Mouse (Mus musculus) urinary bladder, postnatal 14 days (tissue): Measurements from ENCODE around the gene Fbln1.
"Not testable (repeated sequence)": the region's sequence is repeated elsewhere in the genome, so short reads cannot be mapped to it uniquely, and the experiment has no call there.

Source experiments
- DNase-seq: peaks from one replicate; pipeline ENCODE4 v3.0.0; 2021; ENCODE audit warnings: low spot score

Gene Fbln1

DNA sequence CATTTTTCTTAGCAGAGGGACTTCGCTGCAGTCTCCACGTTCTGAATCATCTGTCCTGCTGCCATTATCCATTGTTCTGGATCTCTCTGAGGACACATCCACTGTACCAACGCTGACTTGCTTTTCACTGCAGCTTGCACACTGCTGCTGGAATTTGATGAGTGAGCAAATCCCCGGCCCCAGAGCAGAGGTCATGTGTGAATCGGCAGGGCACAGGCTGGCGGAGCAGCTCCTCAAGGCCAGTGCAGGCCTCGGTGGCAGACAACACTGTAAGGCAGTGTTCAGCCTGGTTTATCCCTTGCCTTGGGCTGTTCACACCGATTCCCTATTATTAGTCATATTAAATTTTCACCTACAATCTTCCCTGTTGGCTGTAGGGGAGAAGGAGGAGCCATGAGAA, 89.8 kb downstream of the Fbln1 start:
- DNase-seq, result no peak

DNA sequence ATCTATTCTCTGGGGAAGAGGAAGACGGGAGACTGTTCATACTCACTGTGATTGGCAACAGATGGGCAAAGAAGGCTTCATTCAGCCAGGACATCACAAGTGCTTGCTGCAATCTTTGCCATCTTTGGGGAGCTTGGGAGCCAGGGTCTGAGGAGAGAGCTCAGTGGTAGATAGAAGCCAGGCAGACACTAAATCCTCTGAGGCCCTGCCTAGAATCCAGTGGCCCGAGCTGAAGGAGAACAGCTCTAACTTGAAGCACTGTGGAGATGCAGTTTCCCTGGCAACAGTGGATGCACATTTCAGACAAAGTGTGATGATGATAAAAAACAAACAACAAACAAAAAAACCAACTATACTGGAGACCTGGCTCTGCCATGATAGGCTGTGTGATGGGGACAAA, 90.2 kb downstream of the Fbln1 start:
- DNase-seq, result no peak

DNA sequence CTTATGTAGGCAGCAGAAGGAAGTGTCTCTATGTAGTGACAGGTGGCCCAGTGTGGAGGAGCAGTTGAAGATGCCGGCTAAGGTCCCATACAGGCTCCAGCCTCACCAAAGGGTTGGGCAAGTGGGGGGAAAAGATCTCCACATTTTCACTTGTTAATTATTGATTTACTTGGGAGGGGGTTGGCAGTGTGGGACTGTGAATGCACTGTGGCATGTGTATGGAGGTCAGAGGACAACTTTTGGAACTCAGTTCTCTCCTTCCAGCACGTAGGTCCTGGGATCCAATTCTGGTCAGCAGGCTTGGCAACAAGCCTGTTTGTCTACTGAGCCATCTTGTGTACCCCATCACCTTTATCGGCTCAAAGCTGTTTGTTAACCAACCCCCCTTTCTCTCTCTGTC, 90.8 kb downstream of the Fbln1 start:
- no peak for DNase-seq

DNA sequence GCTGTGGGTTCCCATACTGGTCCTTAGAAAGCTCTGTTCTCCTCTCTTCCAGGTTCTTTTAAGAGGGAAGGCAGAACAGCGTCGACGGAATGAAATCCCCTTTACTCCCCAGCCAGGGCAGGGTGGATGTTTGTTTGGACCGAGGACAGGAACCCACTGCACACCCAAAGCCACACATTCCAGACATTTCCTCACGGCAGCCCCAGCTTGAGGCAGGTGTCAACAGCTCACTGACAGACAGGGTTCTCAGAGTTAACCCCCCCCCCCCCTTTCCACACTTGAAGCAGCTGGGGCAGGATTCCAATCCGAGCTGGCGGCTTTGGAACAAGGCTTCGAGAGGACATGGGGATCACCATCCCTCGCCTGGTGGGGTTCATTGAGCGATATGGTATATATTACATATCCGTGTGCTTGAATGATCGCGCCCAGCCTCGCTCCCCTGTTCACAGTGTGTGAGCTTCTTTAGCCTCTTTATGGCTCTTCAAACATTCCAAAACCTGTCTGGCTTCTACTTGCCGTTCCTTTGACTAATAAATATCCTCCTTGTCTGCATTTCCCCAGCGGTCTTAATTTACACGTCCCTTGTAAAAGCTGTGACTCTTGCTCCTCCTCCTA, 92.5 kb downstream of the Fbln1 start:
- DNase-seq, result no peak

DNA sequence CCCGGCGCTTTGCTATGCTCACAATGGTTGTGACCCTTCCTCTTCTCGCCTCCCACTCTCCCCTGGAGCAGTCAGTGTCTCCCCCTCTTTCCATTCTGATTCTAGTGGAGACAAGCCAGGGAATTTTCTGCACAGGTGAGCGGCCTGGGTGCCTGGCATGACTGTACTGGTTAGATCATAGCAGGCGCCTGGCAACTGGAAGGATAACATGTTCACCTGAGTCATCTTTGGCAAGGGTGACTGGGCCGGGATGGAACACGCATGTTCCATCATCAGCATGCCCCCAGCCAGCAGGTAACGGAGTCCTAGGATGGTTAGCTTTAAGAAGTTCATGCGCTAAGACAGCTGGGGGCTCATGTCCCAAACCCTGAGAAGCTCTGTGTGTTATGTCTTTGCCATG, 93.2 kb downstream of the Fbln1 start:
- peak; percentile 43 for DNase-seq

DNA sequence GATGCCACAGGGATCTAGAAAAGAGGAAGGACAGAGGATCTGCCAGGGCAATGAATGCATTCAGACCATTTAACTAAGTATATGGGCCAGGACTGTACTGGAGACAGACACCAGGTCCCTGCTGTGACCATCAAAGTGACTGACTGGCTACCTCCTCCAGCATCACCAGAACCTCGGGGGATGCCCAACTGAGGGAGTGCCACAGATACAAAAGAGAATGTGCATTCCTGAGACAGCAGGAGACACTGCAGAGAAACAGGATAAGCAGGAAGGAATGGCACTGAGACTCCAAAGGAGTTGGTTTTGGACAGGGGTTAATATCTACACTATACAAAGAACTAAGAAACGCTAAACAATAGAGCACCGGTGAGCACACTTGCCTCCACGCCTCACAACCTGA, 97.5 kb downstream of the Fbln1 start:
- no peak for DNase-seq

DNA sequence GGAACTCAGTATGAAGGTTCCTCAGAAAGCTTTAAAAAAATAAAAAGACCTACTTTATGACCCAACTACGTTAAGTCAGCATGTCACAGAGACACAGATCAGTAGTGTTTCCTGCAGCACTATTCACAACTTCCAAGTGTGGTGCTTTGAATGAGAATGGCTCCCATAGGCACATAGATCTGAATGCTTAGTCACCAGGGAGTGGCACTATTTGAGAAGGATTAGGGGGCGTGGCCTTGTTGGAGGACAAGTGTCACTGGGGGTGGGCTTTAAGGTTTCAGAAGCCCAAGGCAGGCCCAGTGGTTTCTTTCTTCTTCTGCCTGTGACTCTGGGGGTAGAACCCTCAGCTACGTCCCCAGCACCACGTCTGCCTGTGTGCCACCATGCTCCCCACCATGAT, 98.2 kb downstream of the Fbln1 start:
- DNase-seq, result no peak

DNA sequence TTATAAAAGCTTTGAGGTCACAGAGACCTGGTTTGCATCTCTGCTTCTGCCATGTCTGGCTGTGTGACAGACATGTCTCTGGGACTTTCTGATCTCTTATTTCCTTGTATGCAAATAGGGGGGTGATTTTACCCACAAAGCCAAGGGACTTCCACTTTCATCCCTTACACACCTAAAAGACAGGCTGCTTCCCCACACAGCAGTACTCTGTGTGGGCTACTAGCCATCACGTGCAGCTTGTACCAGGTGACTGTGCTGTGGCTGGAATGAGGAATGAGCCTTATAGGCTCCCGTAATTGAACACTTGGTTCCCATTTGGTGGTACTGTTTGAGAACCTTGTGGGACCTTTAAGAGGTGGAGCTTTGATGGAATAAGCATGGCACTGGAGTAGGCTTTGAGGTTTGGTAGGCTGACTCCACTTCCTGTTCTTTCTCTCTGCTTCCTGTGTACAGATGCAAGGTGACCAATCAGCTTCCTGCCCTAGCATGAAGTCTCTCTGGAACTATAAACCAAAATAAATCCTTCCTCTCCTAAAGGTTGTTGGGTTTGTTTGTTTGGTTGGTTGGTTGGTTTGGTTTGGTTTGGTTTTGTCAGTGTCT, 101.4 kb downstream of the Fbln1 start:
- DNase-seq, result no peak

DNA sequence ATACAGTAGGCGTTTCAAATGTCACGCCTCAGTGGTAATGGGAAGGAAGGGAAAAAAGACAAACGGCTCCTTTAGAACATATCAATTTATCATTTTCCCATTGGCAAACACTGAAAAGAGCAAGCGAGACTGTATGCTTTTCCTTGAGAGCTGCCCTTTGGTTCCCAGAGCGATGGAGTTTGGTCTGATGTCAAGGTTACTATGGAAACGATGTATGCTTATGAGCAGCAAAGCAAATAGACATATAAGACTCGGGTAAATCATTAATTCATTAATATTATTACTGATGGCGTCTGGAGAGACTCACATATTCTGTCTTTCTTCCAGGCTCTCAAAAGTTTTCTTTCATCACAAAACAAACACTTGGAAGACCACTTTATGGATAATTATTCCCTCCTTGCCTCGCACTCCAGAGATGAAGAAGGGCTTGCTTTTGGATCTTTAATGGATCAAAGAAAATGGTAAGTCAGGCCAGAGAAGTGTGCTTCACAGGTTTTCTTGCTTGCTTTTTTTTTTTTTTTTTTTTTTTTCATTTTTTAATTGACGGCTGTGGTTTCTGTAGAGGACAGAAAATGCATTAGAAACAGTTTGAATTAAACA, 105.4 kb downstream of the Fbln1 start:
- DNase-seq, result no peak

DNA sequence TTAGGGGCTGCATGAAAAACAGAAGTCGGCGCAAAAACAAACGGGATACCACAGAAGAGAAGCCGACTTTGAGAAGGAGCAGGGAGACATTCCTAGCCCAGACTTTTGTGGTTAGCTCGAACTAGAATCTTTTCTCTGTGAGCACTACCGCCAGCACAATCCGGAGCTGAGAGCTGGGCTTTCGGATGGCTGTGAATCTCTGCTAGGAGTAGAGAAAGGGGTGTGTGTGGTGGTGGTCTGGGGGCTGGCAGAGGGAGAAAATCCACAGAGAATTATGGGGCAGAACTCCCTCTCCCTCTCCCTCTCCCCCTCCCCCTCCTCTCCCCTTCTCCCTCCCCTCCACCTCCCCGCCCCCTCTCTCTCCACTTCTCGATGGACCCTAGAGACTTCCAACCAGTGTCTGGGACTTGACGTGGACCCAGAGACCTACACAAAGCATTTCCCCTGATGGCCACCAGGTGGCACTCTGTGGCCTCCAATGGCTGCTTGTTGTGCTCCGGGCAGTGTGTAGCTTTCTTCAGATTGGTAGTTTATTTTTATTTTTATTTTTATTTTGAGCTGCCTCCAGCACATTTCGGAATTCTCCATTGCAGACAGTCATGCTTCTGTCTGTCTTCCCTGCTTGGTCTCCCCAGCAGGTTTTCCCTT, 109.8 kb downstream of the Fbln1 start:
- peak; percentile 80 for DNase-seq

DNA sequence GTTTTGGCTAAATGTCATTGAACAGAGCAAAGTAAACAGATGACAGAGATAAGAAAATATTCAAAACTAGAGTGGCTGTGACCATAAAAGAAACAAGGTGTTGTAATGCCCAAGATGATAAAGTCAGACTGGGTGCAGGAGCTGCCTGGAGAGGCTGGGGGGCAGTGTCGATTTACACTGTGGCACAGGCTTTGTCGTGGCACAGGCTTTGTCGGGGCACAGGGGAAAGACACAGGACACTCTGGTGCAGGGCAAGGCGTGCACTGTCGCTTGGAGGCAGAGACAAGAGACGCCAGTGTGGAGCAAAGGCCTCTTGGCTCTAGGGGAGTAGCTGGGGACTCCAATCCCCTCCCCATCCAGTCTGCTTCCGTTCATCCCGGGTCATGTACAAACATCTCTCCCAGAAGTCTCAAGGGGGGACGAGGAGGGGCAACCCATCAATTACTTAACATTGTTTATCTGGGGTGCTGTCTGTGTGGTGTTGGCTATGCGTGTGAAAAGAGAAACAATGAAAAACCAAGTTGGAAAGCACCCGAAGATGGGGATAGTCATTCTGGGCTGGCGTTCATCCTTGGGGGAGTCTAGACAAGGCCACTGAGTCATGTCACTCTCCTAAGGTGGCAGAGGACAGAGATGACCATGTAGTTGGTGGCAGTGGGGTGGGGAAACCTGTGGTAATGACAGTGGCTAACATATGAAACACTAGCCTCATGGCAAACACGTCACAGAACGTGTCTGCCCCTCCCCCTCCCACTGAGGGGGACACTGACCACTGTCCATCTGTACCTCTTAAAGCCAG, 110.8 kb downstream of the Fbln1 start:
- no peak for DNase-seq

DNA sequence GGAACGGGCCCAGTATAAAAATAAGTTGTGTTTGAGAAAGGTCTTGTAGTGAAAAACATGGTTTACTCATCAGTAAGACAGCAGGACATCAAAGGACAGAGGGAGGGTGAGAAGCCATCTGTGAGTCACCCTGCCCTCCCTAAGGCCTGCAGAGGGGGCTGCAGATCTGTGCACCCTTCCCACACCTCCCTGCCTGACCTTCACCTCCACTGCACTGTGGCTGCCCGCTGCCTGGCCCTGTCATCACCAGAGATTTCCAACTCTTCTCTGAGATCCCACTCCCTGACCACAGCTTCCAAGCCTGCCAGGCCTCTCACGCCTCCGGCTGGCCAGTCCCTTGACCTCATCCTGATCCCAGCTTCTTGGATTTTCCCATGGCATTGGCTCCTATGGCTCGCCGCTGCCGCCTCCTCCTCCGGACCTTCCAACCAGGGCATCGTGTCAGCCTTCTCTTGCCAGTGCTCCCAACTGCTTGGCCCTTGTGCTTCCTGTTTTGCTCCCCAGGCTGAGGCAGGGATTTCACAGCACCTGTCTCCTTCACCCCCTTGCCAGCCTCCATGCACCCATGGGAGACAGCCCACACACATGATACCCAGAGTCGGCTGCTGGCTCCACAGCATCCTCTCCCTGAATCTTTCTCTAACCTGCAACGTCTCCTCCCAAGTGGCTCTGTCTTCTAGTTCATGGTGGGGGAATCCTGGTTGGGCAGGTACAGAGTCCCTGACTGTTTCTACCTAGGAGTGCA, 114.3 kb downstream of the Fbln1 start:
- no peak for DNase-seq

DNA sequence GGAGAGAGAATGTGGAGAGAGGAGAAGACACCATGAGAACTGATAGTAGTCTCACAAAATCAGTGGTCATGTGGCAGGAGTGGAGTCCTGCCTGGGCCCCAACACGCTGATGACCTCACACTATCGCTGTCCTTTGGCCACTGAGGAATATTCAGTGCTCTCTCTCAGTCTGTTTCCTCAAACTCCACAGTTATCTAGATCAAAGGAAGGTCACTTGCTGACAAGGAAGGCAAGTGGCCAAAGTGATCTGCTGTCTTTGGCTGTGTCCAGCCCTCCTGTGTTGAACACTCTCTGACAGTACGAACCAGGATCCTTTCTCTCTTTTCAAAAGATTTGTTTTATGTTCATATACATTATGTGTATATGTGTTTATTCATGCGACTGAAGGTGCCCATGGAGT, 117.5 kb downstream of the Fbln1 start:
- no peak for DNase-seq

DNA sequence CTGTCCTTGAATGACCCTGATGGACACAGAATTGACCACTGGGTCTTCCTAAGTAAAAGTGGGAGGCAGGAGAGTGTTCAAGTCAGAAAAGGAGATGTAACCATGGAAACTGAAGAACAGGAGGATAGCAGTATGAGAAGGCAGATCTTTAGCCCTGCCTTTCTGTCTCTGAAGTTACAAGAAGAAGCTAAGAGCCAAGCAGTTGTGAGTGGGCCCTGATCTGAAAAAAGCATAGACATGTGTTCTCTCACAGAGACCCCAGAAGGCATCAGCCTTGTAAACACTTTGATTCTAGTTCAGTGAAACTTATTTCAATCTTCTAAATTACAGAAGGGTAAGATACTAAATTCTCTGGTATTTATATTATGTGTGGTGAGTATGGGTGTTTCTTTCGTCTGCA, 118.7 kb downstream of the Fbln1 start:
- DNase-seq, result no peak

DNA sequence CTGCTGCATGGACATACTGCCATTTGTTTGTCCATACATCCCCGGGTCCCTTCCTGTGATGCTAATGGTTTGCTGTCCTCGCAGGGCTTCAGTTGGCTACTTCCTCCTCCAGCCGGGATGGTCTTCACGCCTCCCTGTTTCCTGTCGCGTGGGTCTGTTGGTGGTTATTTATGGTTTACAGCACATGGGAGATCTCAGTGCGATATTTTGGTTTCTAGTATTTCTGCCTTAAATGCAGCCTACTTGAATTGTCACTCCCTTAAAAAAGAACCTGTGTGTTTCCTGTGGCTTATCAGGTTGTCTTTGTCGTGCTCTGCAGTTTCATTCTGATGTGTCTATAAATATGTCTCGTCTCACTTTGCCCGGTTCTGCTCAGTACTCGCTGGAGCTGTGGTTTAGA, 122.1 kb downstream of the Fbln1 start:
- DNase-seq, result no peak

DNA sequence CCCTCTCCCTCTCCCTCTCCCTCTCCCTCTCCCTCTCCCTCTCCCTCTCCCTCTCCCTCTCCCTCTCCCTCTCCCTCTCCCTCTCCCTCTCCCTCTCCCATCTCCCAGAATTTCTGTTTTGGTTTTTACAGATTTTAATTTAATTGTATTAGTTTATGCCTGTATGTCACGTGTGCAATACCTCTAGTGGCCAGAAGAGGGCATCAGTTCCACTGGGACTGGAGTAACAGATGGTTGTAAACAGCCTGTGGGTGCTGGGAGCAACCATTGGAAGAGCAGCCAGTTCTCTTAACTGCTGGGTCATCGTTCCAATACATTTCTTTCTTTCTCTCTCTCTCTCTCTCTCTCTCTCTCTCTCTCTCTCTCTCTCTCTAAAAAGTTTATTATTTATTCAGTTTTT, 122.7 kb downstream of the Fbln1 start:
- DNase-seq, result not testable (repeated sequence)

DNA sequence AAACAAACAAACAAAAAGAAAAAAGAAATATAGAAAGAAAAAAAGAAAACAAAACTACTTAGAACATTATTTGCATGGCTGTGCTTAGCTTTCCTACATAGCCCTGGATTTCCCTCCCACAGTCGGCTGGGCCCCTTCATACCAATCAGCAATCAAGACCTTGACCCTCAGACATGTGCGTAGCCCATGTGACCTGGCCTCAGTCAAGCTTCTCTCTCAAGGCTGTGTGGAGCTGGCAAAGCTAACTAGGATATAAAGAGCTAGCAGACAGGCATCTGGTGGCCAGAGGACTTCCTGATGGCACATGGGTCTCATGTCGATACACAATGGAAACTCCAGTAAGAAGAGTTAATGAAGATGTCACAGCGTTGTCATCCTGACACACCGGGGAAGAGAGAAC, 123.3 kb downstream of the Fbln1 start:
- DNase-seq, result no peak

DNA sequence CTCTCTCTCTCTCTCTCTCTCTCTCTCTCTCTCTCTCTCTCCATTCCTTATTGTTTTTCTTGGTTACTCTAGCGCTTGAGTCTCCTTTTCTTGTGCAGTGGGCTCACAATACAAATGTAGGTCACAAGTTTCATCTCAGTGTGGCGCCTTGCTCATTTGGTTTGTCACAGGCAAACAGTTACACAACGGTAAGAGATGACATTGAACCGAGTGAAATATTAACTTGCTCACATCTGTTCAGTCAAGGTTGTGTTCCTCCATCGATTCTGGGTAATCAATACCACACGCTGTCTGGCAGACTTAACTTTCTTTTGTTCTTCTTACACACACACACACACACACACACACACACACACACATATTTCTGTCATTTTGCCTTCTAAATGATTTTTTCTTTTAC, 124.3 kb downstream of the Fbln1 start:
- no peak for DNase-seq

DNA sequence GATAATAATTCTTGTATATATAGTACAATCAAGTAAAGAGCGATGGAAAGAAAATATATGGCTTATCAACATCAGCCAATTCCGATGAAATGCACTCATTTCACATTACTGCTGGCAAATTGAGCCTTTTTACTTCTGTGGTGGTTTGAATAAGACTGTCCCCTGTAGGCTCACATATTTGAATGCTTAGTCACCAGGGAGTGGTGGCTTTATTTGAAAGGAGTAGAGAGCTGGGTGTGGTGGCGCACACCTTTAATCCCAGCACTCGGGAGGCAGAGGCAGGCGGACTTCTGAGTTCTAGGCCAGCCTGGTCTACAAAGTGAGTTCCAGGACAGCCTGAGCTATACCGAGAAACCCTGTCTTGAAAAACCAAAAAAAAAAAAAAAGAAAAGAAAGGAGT, 127.8 kb downstream of the Fbln1 start:
- DNase-seq, result not testable (repeated sequence)

DNA sequence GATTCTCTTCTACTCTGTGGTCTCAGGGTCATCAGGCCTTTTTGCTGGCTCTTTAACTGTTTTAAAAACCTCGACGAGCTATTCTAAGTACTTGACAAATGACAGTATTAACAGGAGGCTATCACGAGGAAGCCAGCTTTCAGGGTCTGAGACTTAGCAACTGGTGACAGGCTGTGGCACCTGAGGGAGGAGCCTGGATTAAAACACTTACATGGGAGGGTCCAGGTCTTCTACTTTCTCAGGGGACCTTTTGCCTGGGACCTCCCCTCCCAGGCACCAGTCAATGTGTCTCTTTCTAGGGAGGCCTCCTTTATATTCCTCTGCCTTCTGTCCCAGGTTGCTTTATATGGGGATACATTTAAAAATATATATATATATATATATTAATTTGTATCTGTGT, 128.5 kb downstream of the Fbln1 start:
- no peak for DNase-seq

DNA sequence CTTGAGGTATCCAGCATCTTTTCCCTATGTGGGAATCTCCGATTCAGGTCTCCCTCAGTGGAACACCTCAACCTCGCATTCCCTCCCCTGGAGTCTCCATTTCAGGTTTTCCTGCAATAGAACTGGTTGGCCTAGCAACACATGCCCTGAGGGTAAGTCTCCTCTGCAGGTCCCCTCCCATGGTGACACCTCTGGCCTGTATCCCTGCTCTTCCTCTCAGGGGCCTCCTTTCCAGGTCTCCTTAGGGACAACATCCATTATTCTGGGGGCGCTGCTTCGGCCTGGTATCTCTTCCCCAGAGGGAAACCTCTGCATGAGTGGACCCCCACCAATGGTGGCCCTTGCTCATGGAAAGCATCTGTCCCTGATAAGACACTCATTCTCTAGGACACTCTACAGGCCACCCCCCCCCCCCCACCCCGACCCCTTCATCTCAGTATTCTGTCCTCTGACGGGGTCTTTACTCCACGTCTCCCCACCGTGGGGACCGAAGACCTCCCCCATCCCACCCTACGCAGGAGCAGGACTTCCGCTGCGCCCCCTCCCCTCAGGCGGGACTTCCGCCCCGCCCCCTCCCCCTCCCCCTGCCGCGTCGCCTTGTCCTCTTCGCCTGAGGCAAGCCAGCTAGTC, 130.0 kb downstream of the Fbln1 start, which contains the start of gene Atxn10:
Gene Atxn10 (plus strand): TSS at position 575 of the 630 bp plus-strand sequence.
- DNase-seq, result no peak
